Mouse (Mus musculus) hindbrain, embryonic 11.5 days (tissue): ENCODE measurements around the gene Lsamp. TPM values are rescaled to one million over a fixed set of nuclear protein-coding genes. Genes with fewer than 3 reads are reported as not detected.
A peak's percentile ranks its signal among the peaks of the same experiment; 100 is the strongest.

Experiments used
- ATAC-seq: fragments of 200-750 bp; cut with Nextera tagmentation; 2 replicates; pipeline ENCODE4 v1.8.0; 2017; ENCODE audit warnings: mild to moderate bottlenecking, moderate TSS enrichment, moderate library complexity; ENCODE audit not compliant: low FRiP score
- DNase-seq: peaks from one replicate; pipeline ENCODE4 v3.0.0-alpha.2; 2015; ENCODE audit warnings: low spot score
- H3K27ac ChIP-seq: fragments of 300-500 bp; sonication (generic); 2 replicates; pipeline ENCODE4 v1.5.1; 2014; ENCODE audit warnings: mild to moderate bottlenecking, low read depth, low read length
- H3K27me3 ChIP-seq: fragments of 300-500 bp; sonication (generic); 2 replicates; pipeline ENCODE4 v1.6.1; 2014; ENCODE audit warnings: mild to moderate bottlenecking, low read length, moderate library complexity, mixed read lengths; ENCODE audit not compliant: control insufficient read depth, insufficient read depth
- H3K36me3 ChIP-seq: fragments of 300-500 bp; sonication (generic); 2 replicates; pipeline ENCODE4 v1.6.1; 2014; ENCODE audit warnings: mild to moderate bottlenecking, low read length, moderate library complexity, mixed read lengths; ENCODE audit not compliant: control insufficient read depth, insufficient read depth
- H3K4me1 ChIP-seq: fragments of 300-500 bp; sonication (generic); replicated peaks from 2 replicates; pipeline ENCODE4 v1.6.1; 2014; ENCODE audit warnings: low read length, mixed read lengths; ENCODE audit not compliant: control insufficient read depth, insufficient read depth
- H3K4me2 ChIP-seq: fragments of 300-500 bp; sonication (generic); replicated peaks from 2 replicates; pipeline ENCODE4 v1.6.1; 2014; ENCODE audit warnings: mild to moderate bottlenecking, low read depth, low read length
- H3K4me3 ChIP-seq: fragments of 300-500 bp; sonication (generic); 2 replicates; pipeline ENCODE4 v1.5.1; 2014; ENCODE audit warnings: low read depth, low read length
- H3K9ac ChIP-seq: fragments of 300-500 bp; sonication (generic); 2 replicates; pipeline ENCODE4 v1.6.1; 2014; ENCODE audit warnings: low read depth, low read length
- H3K9me3 ChIP-seq: fragments of 300-500 bp; sonication (generic); 2 replicates; pipeline ENCODE4 v1.6.1; 2016; ENCODE audit warnings: low read length; ENCODE audit not compliant: control insufficient read depth
- WGBS: fragments of 180-500 bp; shearing (Covaris S2); extraction: QIAGEN DNeasy Blood & Tissue Kit; methylation state at CpG from one replicate; pipeline ENCODE4 v1.1.7; 2014; 5-methylcytosine and 5-hydroxymethylcytosine counted together
- polyA plus RNA-seq: library from polyadenylated mRNA; unstranded; fragments of >200 nt; fragmentation: Nextera tagmentation; extraction: Ambion mirVana; gene quantifications from 2 replicates; pipeline ENCODE4 v1.2.1, GENCODE M21; 2014

Lsamp gene
- polyA plus RNA-seq, 1 experiment from 2014 or later = 16.3 TPM

GRCm38 (mm10) chr16:41588675-41589301 lies 1604.6 kb downstream of the Lsamp start:
- no peaks in the 10 kb centered on the region for H3K36me3 ChIP-seq
- ATAC-seq = no peak
- no peaks in the 10 kb centered on the region for H3K4me1 ChIP-seq
- no peak overlapping the region for H3K9ac ChIP-seq
- H3K27me3 ChIP-seq = no peaks in the 10 kb centered on the region
- H3K4me3 ChIP-seq = no peak overlapping the region
- WGBS = 90% methylated on average over 5 of the region's 5 CpGs
- H3K9me3 ChIP-seq = no peaks in the 10 kb centered on the region
- H3K27ac ChIP-seq = no peak overlapping the region
- H3K4me2 ChIP-seq = no peak overlapping the region
- no peak for DNase-seq

- Histone ChIP-seq H3K36me3 (no peaks in the 10 kb centered on the region), H3K4me3 (no peak overlapping the region), H3K27ac (no peak overlapping the region), H3K4me2 (no peak overlapping the region), H3K9me3 (no peaks in the 10 kb centered on the region), H3K4me1 (no peaks in the 10 kb centered on the region), H3K27me3 (no peaks in the 10 kb centered on the region), H3K9ac (no peak overlapping the region)
- ATAC-seq (no peak), DNase-seq (no peak)
- WGBS = 86% methylated on average over 1 of the region's 1 CpGs
These were observed 1628.1 kb downstream of the Lsamp start for GRCm38 (mm10) chr16:41612229-41612628.

GRCm38 (mm10) chr16:41623871-41624270 lies 1639.7 kb downstream of the Lsamp start:
- H3K4me1 ChIP-seq = no peaks in the 10 kb centered on the region
- WGBS = 87% methylated on average over 1 of the region's 1 CpGs
- no peak overlapping the region for H3K4me3 ChIP-seq
- no peak overlapping the region for H3K9ac ChIP-seq
- no peaks in the 10 kb centered on the region for H3K36me3 ChIP-seq
- DNase-seq (no peak), ATAC-seq (no peak)
- no peak overlapping the region for H3K4me2 ChIP-seq
- no peaks in the 10 kb centered on the region for H3K9me3 ChIP-seq
- no peak overlapping the region for H3K27ac ChIP-seq
- H3K27me3 ChIP-seq = no peaks in the 10 kb centered on the region

GRCm38 (mm10) chr16:41633898-41634297 lies 1649.7 kb downstream of the Lsamp start:
- no peaks in the 10 kb centered on the region for H3K4me1 ChIP-seq
- ATAC-seq (peak; percentile 60; the same call in 1 of the 2 replicates), DNase-seq (no peak)
- no peak overlapping the region for H3K4me2 ChIP-seq
- H3K36me3 ChIP-seq = no peaks in the 10 kb centered on the region
- no peaks in the 10 kb centered on the region for H3K9me3 ChIP-seq
- 34% methylated on average over 2 of the region's 2 CpGs for WGBS
- no peak overlapping the region for H3K4me3 ChIP-seq
- no peak overlapping the region for H3K27ac ChIP-seq
- H3K27me3 ChIP-seq = no peaks in the 10 kb centered on the region
- no peak overlapping the region for H3K9ac ChIP-seq

- DNase-seq = no peak
- no peak for ATAC-seq
These were observed 1656.7 kb downstream of the Lsamp start for GRCm38 (mm10) chr16:41640876-41641275.

GRCm38 (mm10) chr16:41653261-41653660 lies 1669.1 kb downstream of the Lsamp start:
- Histone ChIP-seq H3K4me2 (no peak overlapping the region), H3K9me3 (no peaks in the 10 kb centered on the region), H3K27ac (no peak overlapping the region), H3K4me1 (no peaks in the 10 kb centered on the region), H3K4me3 (no peak overlapping the region), H3K27me3 (no peaks in the 10 kb centered on the region), H3K36me3 (no peaks in the 10 kb centered on the region), H3K9ac (no peak overlapping the region)
- no peak for ATAC-seq
- 85% methylated on average over 2 of the region's 2 CpGs for WGBS
- DNase-seq = no peak

More at GRCm38 (mm10) chr16:41640876-41641275, 1656.7 kb downstream of the Lsamp start:
- H3K4me1 ChIP-seq = no peaks in the 10 kb centered on the region
- H3K4me3 ChIP-seq = no peak overlapping the region
- no peaks in the 10 kb centered on the region for H3K9me3 ChIP-seq
- no peaks in the 10 kb centered on the region for H3K27me3 ChIP-seq
- H3K4me2 ChIP-seq = no peak overlapping the region
- WGBS = 54% methylated on average over 2 of the region's 2 CpGs
- no peak overlapping the region for H3K27ac ChIP-seq
- H3K36me3 ChIP-seq = no peaks in the 10 kb centered on the region
- no peak overlapping the region for H3K9ac ChIP-seq

- no peak overlapping the region for H3K9ac ChIP-seq
- ATAC-seq (no peak), DNase-seq (no peak)
- no peak overlapping the region for H3K4me3 ChIP-seq
- no peaks in the 10 kb centered on the region for H3K36me3 ChIP-seq
- WGBS = 86% methylated on average over 2 of the region's 2 CpGs
- H3K4me2 ChIP-seq = no peak overlapping the region
- H3K27me3 ChIP-seq = no peaks in the 10 kb centered on the region
- H3K9me3 ChIP-seq = no peaks in the 10 kb centered on the region
- no peaks in the 10 kb centered on the region for H3K4me1 ChIP-seq
- no peak overlapping the region for H3K27ac ChIP-seq
These were observed 1690.3 kb downstream of the Lsamp start for GRCm38 (mm10) chr16:41674316-41675038.

GRCm38 (mm10) chr16:41675774-41676173 lies 1691.6 kb downstream of the Lsamp start:
- DNase-seq (no peak), ATAC-seq (no peak)
- Histone ChIP-seq H3K4me2 (no peak overlapping the region), H3K36me3 (no peaks in the 10 kb centered on the region), H3K9ac (no peak overlapping the region), H3K4me1 (no peaks in the 10 kb centered on the region), H3K4me3 (no peak overlapping the region), H3K9me3 (no peaks in the 10 kb centered on the region), H3K27ac (no peak overlapping the region), H3K27me3 (no peaks in the 10 kb centered on the region)
- WGBS = 91% methylated on average over 3 of the region's 3 CpGs

GRCm38 (mm10) chr16:41692435-41692834 lies 1708.3 kb downstream of the Lsamp start:
- Histone ChIP-seq H3K4me1 (no peaks in the 10 kb centered on the region), H3K4me3 (no peak overlapping the region), H3K36me3 (no peaks in the 10 kb centered on the region), H3K9me3 (no peaks in the 10 kb centered on the region), H3K27me3 (no peaks in the 10 kb centered on the region), H3K9ac (no peak overlapping the region), H3K27ac (no peak overlapping the region), H3K4me2 (no peak overlapping the region)
- no peak for ATAC-seq
- DNase-seq = peak; percentile 23
